Mouse (Mus musculus) lung, embryonic 14.5 days (tissue): ENCODE results near the gene Crip1. TPM values are rescaled to one million over a fixed set of nuclear protein-coding genes. Genes with fewer than 3 reads are reported as not detected.

Source experiments
- ATAC-seq: fragments of 200-750 bp; cut with Nextera tagmentation; 2 replicates; pipeline ENCODE4 v1.8.0; 2017; ENCODE audit warnings: mild to moderate bottlenecking, moderate TSS enrichment, moderate library complexity; ENCODE audit not compliant: insufficient read depth
- DNase-seq: peaks from one replicate; pipeline ENCODE4 v3.0.0-alpha.2; 2015
- H3K27ac ChIP-seq: fragments of 300-500 bp; sonication (generic); 2 replicates; pipeline ENCODE4 v1.5.1; 2014; ENCODE audit warnings: low read depth, mild to moderate bottlenecking, moderate library complexity
- H3K27me3 ChIP-seq: fragments of 300-500 bp; sonication (generic); 2 replicates; pipeline ENCODE4 v1.6.1; 2014; ENCODE audit warnings: low read length, control low read depth; ENCODE audit not compliant: insufficient read depth
- H3K36me3 ChIP-seq: fragments of 300-500 bp; sonication (generic); 2 replicates; pipeline ENCODE4 v1.6.1; 2014; ENCODE audit warnings: control low read depth; ENCODE audit not compliant: insufficient read depth
- H3K4me1 ChIP-seq: fragments of 300-500 bp; sonication (generic); 2 replicates; pipeline ENCODE4 v1.6.1; 2014; ENCODE audit warnings: antibody characterized with exemption, control low read depth; ENCODE audit not compliant: insufficient read depth
- H3K4me2 ChIP-seq: fragments of 300-500 bp; sonication (generic); 2 replicates; pipeline ENCODE4 v1.6.1; 2014; ENCODE audit warnings: mild to moderate bottlenecking
- H3K4me3 ChIP-seq: fragments of 300-500 bp; sonication (generic); 2 replicates; pipeline ENCODE4 v1.5.1; 2014; ENCODE audit warnings: low read depth, low read length
- H3K9ac ChIP-seq: fragments of 300-500 bp; sonication (generic); 2 replicates; pipeline ENCODE4 v1.6.1; 2014
- H3K9me3 ChIP-seq: fragments of 300-500 bp; sonication (generic); 2 replicates; pipeline ENCODE4 v1.6.1; 2016; ENCODE audit warnings: low read depth, low read length, control low read depth
- CTCF ChIP-seq: IDR thresholded peaks from 2 replicates; pipeline ENCODE4 v1.5.1; 2016; ENCODE audit warnings: antibody characterized with exemption, low read depth
- WGBS: fragments of 180-500 bp; shearing (Covaris S2); extraction: QIAGEN DNeasy Blood & Tissue Kit; methylation state at CpG from one replicate; pipeline ENCODE4 v1.1.7; 2014; 5-methylcytosine and 5-hydroxymethylcytosine counted together
- polyA plus RNA-seq: library from polyadenylated mRNA; unstranded; fragments of >200 nt; fragmentation: Nextera tagmentation; extraction: Ambion mirVana; gene quantifications from 2 replicates; pipeline ENCODE4 v1.2.1, GENCODE M21; 2014

Crip1 gene
- polyA plus RNA-seq, 1 experiment from 2014 or later: 237 TPM

DNA sequence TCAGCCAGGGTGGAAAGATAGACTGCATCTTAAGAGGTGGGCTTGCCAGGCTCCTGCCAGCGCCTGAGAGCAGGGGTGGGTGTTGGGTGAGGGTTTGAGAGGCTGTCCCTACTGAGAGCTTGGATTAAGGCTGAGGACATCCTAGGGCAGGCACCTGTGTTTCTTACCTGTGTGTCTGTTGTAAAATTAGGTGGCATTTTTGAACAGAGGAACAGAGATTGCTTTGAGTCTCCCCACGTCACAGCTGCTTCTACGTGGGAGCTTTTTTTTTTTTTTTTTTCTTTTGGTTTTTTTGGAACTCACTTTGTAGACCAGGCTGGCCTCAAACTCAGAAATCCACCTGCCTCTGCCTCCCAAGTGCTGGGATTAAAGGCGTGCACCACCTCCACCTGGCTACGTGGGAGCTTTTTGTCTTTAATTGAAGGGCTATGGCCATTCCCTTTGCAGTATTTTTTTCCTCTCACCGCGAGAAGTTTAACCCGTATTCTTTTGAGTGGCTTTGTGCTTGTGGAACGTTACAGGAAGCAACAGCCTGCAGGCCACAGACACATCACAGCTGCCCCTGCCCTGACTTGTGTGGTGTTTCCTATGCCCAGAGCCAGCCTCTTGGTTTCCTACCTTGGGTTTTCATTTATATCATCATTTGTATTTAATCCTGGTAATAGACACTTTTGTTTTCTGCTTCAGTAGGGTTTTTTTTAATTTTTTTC, 44.7 kb upstream of the Crip1 start:
- H3K27me3 ChIP-seq: no peaks in the 10 kb centered on the region
- H3K27ac ChIP-seq: no peak overlapping the region
- no peaks in the 10 kb centered on the region for H3K9me3 ChIP-seq
- H3K36me3 ChIP-seq: peaks cover 14% of the 10 kb centered on the region
- no peak overlapping the region for H3K4me3 ChIP-seq
- 70% methylated on average over 9 of the region's 9 CpGs for WGBS
- H3K9ac ChIP-seq: no peak overlapping the region
- H3K4me2 ChIP-seq: no peak overlapping the region
- no peak for DNase-seq
- TF ChIP-seq CTCF: no peak
- peaks cover 7% of the 10 kb centered on the region for H3K4me1 ChIP-seq
- no peak for ATAC-seq

DNA sequence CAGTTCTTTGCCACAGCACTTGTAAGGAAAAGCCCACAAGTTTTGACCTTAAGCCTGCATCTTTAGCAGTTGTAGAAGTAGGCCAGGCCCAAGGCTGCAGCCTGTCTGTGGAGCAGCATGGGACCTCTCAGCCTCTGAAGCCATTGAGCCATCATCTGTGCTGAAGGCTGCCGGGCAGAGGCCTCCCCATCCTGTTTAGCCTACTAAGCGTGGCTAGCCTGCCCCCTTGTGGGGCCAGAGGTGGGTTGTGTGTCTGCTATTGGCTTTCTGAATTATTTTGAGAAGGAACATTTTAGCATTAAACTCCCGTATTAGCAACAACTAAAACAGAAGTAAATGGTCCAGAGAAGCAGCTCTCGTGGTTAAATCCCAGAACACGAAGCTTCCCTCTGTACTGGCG, 43.7 kb upstream of the Crip1 start:
- peaks cover 7% of the 10 kb centered on the region for H3K4me1 ChIP-seq
- DNase-seq (peak; percentile 77), ATAC-seq (no peak)
- no peak overlapping the region for H3K4me2 ChIP-seq
- TF ChIP-seq CTCF: peak; percentile 67
- H3K27ac ChIP-seq: no peak overlapping the region
- no peaks in the 10 kb centered on the region for H3K27me3 ChIP-seq
- 58% methylated on average over 6 of the region's 6 CpGs for WGBS
- no peak overlapping the region for H3K9ac ChIP-seq
- H3K4me3 ChIP-seq: no peak overlapping the region
- H3K36me3 ChIP-seq: peaks cover 14% of the 10 kb centered on the region
- no peaks in the 10 kb centered on the region for H3K9me3 ChIP-seq

DNA sequence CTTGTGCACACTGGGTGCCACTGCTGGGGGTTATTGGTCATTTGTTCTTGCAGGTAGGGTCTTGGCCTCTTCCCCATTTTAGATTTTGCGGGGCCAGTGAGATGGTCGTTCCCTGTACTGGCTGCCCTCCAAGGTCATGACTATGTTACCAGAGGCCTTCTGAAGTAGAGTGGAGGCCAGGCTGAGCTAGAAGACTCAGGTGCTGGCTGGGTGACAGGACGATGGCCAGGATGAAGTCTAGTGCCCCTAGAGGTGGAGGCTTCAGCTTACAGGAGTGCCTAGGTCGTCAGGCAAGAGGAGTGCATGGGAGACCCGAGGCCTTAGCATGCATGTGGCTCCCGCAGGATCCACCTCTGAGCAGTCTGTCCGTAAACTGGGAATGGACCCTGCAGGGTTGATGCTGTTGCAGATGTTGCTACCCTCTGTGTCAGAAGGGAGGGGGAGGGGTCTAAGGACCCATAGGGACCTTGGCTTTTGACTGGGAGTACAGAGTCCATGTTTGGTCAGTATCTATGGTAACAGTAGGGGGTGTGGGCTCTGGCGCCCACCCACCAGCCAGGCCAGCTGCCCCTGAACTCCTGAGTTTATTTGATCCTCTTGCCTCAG, 42.2 kb upstream of the Crip1 start:
- H3K36me3 ChIP-seq: peaks cover 19% of the 10 kb centered on the region
- no peak overlapping the region for H3K4me2 ChIP-seq
- peaks cover 7% of the 10 kb centered on the region; the same call in 1 of the 2 replicates for H3K4me1 ChIP-seq
- no peak overlapping the region for H3K9ac ChIP-seq
- H3K27ac ChIP-seq: no peak overlapping the region
- WGBS: 73% methylated on average over 8 of the region's 8 CpGs
- ATAC-seq: no peak
- H3K9me3 ChIP-seq: no peaks in the 10 kb centered on the region
- H3K27me3 ChIP-seq: no peaks in the 10 kb centered on the region
- DNase-seq: peak; percentile 26
- peak; percentile 46 for TF ChIP-seq CTCF
- no peak overlapping the region for H3K4me3 ChIP-seq

DNA sequence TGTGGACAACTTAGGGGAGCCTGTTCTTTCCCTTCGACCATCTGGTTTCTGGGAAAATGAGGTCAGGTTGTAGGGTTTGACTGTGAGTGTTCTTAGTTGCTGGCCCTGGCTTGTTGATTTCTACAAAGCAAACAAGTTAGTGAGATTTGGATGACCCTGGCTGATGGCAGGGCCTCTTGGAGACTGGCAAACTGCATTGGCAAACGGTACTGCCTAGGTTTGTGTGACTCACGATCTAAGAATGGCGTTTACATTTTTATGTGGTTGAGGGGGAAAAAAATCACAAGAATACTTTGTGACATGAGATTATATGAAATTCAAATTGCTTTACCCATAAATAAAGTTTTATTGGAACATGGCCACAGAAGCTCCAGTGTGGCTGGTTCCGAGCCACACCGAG, 39.7 kb upstream of the Crip1 start:
- Histone ChIP-seq H3K9me3 (no peaks in the 10 kb centered on the region), H3K4me1 (no peaks in the 10 kb centered on the region), H3K9ac (no peak overlapping the region), H3K4me2 (no peak overlapping the region), H3K36me3 (peaks cover 13% of the 10 kb centered on the region), H3K27ac (no peak overlapping the region), H3K27me3 (no peaks in the 10 kb centered on the region), H3K4me3 (no peak overlapping the region)
- no peak for ATAC-seq
- no peak for TF ChIP-seq CTCF
- DNase-seq: no peak
- WGBS: 65% methylated on average over 6 of the region's 6 CpGs

DNA sequence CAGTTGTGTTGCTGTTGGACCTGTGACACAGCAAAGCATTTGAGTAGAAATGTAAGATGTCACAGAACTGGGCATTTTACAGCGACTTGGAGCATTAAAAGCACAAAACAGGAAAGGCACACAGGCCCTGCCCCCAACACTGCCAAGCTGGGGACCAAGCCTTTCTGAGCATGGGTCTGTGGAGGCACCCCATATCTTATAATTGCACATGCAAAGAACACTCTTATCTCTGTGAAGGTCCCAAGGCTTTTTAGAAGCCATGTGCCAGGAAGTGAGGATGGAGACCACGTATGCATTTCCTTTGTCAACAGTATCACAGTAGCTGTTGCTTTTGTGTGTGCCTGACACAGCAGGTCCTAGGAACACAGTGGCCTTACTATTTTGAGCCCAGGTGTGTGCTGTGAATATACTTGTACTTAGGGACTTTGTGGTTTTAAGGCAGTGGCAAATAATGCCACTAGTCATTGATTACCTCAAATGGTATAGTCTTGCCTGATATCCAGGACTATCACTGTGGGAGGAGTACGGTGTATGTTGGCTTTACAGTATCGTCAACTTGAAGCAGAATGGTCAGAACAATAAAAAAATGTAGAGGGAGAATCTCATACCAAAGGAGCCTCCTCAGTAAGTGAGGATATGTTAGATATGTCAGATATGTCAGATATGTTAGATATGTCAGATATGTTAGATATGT, 38.5 kb upstream of the Crip1 start:
- no peak for TF ChIP-seq CTCF
- Histone ChIP-seq H3K27ac (no peak overlapping the region), H3K4me1 (no peaks in the 10 kb centered on the region), H3K4me2 (no peak overlapping the region), H3K4me3 (no peak overlapping the region), H3K9ac (no peak overlapping the region), H3K36me3 (peaks cover 21% of the 10 kb centered on the region), H3K27me3 (no peaks in the 10 kb centered on the region), H3K9me3 (no peaks in the 10 kb centered on the region)
- no peak for DNase-seq
- ATAC-seq: no peak
- 70% methylated on average over 4 of the region's 4 CpGs for WGBS

DNA sequence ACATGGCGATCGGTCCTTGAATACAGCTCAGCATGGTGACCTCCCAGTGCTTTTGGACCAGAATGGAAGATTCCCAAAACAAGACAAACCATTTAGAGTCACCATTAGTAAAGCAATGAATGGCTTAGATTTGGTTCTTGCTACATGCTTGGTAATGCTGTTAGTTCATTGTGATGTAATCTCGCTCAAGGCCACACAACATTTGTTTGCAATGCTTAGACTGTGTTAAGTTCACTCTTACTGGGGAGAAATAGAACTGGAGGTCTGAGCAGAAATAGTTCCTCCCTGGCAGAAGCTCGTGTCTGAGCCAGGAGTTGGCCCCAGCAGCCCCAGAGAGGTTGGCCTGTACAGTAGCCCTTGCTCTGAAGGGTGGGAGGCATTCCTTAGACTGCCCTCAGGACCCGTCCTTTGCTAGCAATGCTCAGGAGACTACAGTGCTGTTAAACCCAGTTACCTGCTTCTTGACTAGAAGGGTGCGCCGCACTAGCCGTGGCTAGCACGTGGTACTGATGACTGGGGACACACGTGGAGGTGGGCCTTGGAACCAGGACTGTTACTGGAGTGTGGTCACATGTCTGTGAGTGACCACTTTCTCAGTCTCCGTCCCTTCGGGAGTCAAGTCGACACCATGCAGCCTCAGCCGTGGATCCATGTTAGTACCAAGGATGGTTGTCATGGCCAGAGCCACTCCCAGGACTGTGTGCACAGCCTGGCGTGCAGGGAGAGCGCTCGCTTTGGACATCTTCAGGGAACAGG, 37.4 kb upstream of the Crip1 start:
- WGBS: 81% methylated on average over 17 of the region's 17 CpGs
- H3K4me1 ChIP-seq: no peaks in the 10 kb centered on the region
- no peak for ATAC-seq

More for the DNA sequence above, 37.4 kb upstream of the Crip1 start:
- no peak for DNase-seq
- H3K27me3 ChIP-seq: no peaks in the 10 kb centered on the region
- H3K27ac ChIP-seq: no peak overlapping the region
- peaks cover 27% of the 10 kb centered on the region for H3K36me3 ChIP-seq
- no peaks in the 10 kb centered on the region for H3K9me3 ChIP-seq
- H3K4me3 ChIP-seq: no peak overlapping the region
- no peak overlapping the region for H3K4me2 ChIP-seq
- no peak for TF ChIP-seq CTCF
- no peak overlapping the region for H3K9ac ChIP-seq
